Mouse (Mus musculus) heart, embryonic 11.5 days (tissue): Measurements from ENCODE around the gene Klf12. TPM values are rescaled to one million over a fixed set of nuclear protein-coding genes. Genes with fewer than 3 reads are reported as not detected.

Source experiments
- ATAC-seq: fragments of 200-750 bp; cut with Nextera tagmentation; replicated peaks from 2 replicates; pipeline ENCODE4 v1.8.0; 2017; ENCODE audit warnings: moderate library complexity; ENCODE audit not compliant: insufficient number of reproducible peaks, low FRiP score, low TSS enrichment
- H3K27ac ChIP-seq: fragments of 300-500 bp; sonication (generic); 2 replicates; pipeline ENCODE4 v1.5.1; 2014; ENCODE audit warnings: mild to moderate bottlenecking, low read depth, low read length
- H3K27me3 ChIP-seq: fragments of 300-500 bp; sonication (generic); 2 replicates; pipeline ENCODE4 v1.6.1; 2014; ENCODE audit warnings: mild to moderate bottlenecking, low read length, mixed read lengths; ENCODE audit not compliant: control insufficient read depth, insufficient read depth
- H3K36me3 ChIP-seq: fragments of 300-500 bp; sonication (generic); 2 replicates; pipeline ENCODE4 v1.6.1; 2014; ENCODE audit warnings: mild to moderate bottlenecking, low read length, moderate library complexity, mixed read lengths; ENCODE audit not compliant: control insufficient read depth, insufficient read depth
- H3K4me1 ChIP-seq: fragments of 300-500 bp; sonication (generic); 2 replicates; pipeline ENCODE4 v1.6.1; 2014; ENCODE audit warnings: low read length; ENCODE audit not compliant: control insufficient read depth, insufficient read depth
- H3K4me2 ChIP-seq: fragments of 300-500 bp; sonication (generic); 2 replicates; pipeline ENCODE4 v1.6.1; 2014; ENCODE audit warnings: mild to moderate bottlenecking, moderate library complexity
- H3K4me3 ChIP-seq: fragments of 300-500 bp; sonication (generic); 2 replicates; pipeline ENCODE4 v1.5.1; 2014; ENCODE audit warnings: low read depth, low read length
- H3K9ac ChIP-seq: fragments of 300-500 bp; sonication (generic); 2 replicates; pipeline ENCODE4 v1.6.1; 2014; ENCODE audit warnings: mild to moderate bottlenecking, low read depth, low read length, moderate library complexity
- H3K9me3 ChIP-seq: fragments of 300-500 bp; sonication (generic); replicated peaks from 2 replicates; pipeline ENCODE4 v1.6.1; 2016; ENCODE audit warnings: low read length; ENCODE audit not compliant: control insufficient read depth
- WGBS: fragments of 180-500 bp; shearing (Covaris S2); extraction: QIAGEN DNeasy Blood & Tissue Kit; methylation state at CpG from one replicate; pipeline ENCODE4 v1.1.7; 2014; ENCODE audit not compliant: insufficient replicate concordance; 5-methylcytosine and 5-hydroxymethylcytosine counted together
- polyA plus RNA-seq: library from polyadenylated mRNA; unstranded; fragments of >200 nt; fragmentation: Nextera tagmentation; extraction: Ambion mirVana; gene quantifications from 2 replicates; pipeline ENCODE4 v1.2.1, GENCODE M21; 2014

The Klf12 gene
- polyA plus RNA-seq, 1 experiment from 2014 or later = 7.3 TPM

DNA sequence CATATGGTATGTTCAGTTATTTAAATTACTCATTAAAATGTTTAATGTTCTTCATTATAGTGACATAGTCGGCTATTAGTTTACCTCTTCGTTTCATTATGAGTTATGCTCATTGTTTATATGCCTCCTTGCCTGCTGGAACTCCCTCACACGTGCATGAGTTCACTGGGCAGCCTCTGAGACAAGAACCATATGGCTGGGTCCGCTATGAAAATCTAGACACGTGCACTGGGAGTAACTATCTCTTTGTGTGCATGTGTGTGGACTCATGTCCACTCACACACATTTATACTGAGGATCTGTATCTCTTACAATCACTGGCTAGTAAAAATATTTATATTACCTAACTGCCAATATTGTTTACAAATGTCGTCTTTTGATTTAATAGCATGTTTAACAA, 14.4 kb upstream of the Klf12 start:
- H3K36me3 ChIP-seq = no peaks in the 10 kb centered on the region
- WGBS = 66% methylated on average over 6 of the region's 6 CpGs
- H3K27ac ChIP-seq = no peak overlapping the region
- ATAC-seq = no peak
- H3K4me1 ChIP-seq = no peaks in the 10 kb centered on the region
- H3K27me3 ChIP-seq = no peaks in the 10 kb centered on the region
- no peaks in the 10 kb centered on the region for H3K9me3 ChIP-seq
- H3K4me2 ChIP-seq = no peak overlapping the region
- H3K4me3 ChIP-seq = no peak overlapping the region
- H3K9ac ChIP-seq = no peak overlapping the region

DNA sequence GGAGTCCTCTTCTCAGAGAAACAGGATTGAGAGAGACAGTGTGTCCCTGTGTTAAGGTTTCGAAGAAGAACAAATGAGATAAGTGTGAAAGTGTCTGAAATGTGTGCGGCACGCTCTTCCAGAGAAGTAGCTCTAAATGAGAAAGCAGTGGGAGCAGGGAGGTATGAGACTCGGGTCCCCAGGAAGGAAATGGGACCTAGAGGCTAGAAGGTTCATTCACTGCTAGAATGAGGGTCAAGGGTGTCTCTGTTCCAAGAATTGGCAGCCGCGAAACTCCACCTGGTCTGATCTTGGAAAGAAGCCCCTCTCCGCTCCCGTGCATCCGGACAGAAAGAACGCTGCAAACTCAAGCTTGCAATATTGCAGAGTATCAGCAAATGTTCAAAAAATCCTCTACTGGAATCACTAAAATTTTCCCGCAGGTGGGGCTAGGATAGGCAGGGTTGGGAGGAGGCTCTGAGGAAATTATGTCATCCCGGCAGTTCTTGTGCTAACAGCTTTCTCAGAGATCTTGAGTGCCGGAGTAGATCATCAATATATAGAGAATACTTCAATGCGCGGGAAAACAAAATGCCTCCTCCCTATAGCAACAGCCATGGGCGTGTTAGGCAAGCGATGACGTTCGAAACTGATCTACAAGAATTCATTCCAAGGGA, 2.2 kb upstream of the Klf12 start:
- no peaks in the 10 kb centered on the region for H3K9me3 ChIP-seq
- ATAC-seq = no peak
- H3K4me1 ChIP-seq = no peaks in the 10 kb centered on the region; the same call in 1 of the 2 replicates
- no peaks in the 10 kb centered on the region for H3K27me3 ChIP-seq
- peak overlapping the region; percentile 97 for H3K4me2 ChIP-seq
- peak overlapping the region; percentile 65 for H3K4me3 ChIP-seq
- peak overlapping the region; percentile 73 for H3K9ac ChIP-seq
- 4% methylated on average over 19 of the region's 19 CpGs for WGBS
- no peaks in the 10 kb centered on the region for H3K36me3 ChIP-seq
- H3K27ac ChIP-seq = no peak overlapping the region

GRCm38 (mm10) chr14:100285656-100286585, 1.4 kb upstream of the Klf12 start:
- Histone ChIP-seq H3K9me3 (no peaks in the 10 kb centered on the region), H3K27me3 (no peaks in the 10 kb centered on the region), H3K4me2 (peak overlapping the region; percentile 97), H3K36me3 (no peaks in the 10 kb centered on the region), H3K9ac (peak overlapping the region; percentile 73), H3K4me1 (no peaks in the 10 kb centered on the region; the same call in 1 of the 2 replicates), H3K27ac (peak overlapping the region; percentile 75), H3K4me3 (peak overlapping the region; percentile 65)
- under 1% methylated on average over 59 of the region's 60 CpGs for WGBS
- peak; percentile 63; the same call in 1 of the 2 replicates for ATAC-seq

- ATAC-seq = peak; percentile 70
Measured at GRCm38 (mm10) chr14:100284861-100285655, 579 bp upstream of the Klf12 start.

GRCm38 (mm10) chr14:100283411-100284118, 914 bp downstream of the Klf12 start:
- ATAC-seq = no peak
- H3K4me1 ChIP-seq = no peaks in the 10 kb centered on the region; the same call in 1 of the 2 replicates

More at GRCm38 (mm10) chr14:100284861-100285655, 579 bp upstream of the Klf12 start:
- Histone ChIP-seq H3K9me3 (no peaks in the 10 kb centered on the region), H3K36me3 (no peaks in the 10 kb centered on the region), H3K4me2 (peak overlapping the region; percentile 97), H3K9ac (peak overlapping the region; percentile 73), H3K4me1 (no peaks in the 10 kb centered on the region; the same call in 1 of the 2 replicates), H3K27ac (peak overlapping the region; percentile 75), H3K27me3 (no peaks in the 10 kb centered on the region), H3K4me3 (peak overlapping the region; percentile 65)
- WGBS = 0% methylated on average over 39 of the region's 48 CpGs

DNA sequence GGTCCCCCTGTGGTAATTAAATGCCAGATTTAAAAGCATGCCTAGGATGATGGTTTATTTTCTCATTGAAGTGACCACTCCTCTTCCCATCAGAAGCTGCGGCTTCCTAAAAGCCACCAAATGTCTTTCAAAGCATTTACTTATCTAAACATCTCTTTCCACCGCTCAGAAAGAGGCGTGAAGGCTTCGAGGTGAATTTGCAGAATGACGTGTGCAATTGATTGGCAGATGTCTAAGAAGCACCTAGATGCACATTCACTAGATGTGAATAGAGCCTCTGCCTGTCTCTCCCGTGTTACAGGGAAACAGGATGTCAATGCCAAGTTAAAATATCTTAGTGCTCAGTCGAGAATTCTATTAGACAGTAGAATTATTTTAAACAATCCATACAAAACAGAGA, 1.8 kb downstream of the Klf12 start:
- Histone ChIP-seq H3K27me3 (no peaks in the 10 kb centered on the region), H3K9ac (no peak overlapping the region), H3K36me3 (no peaks in the 10 kb centered on the region), H3K27ac (no peak overlapping the region), H3K4me1 (no peaks in the 10 kb centered on the region; the same call in 1 of the 2 replicates), H3K4me2 (peak overlapping the region; percentile 97), H3K9me3 (no peaks in the 10 kb centered on the region), H3K4me3 (no peak overlapping the region; the same call in 1 of the 2 replicates)
- ATAC-seq = no peak
- WGBS = 9% methylated on average over 7 of the region's 7 CpGs

More at GRCm38 (mm10) chr14:100283411-100284118, 914 bp downstream of the Klf12 start:
- Histone ChIP-seq H3K9ac (peak overlapping the region; percentile 61), H3K4me2 (peak overlapping the region; percentile 97), H3K9me3 (no peaks in the 10 kb centered on the region), H3K27me3 (no peaks in the 10 kb centered on the region), H3K4me3 (peak overlapping the region; percentile 65), H3K36me3 (no peaks in the 10 kb centered on the region), H3K27ac (no peak overlapping the region)
- under 1% methylated on average over 27 of the region's 27 CpGs for WGBS

- no peak overlapping the region for H3K9ac ChIP-seq
- H3K4me1 ChIP-seq = no peaks in the 10 kb centered on the region; the same call in 1 of the 2 replicates
- H3K27ac ChIP-seq = no peak overlapping the region
- WGBS = 53% methylated on average over 3 of the region's 3 CpGs
- no peaks in the 10 kb centered on the region for H3K9me3 ChIP-seq
- no peaks in the 10 kb centered on the region for H3K36me3 ChIP-seq
- ATAC-seq = no peak
- no peak overlapping the region for H3K4me2 ChIP-seq
- H3K4me3 ChIP-seq = no peak overlapping the region
- no peaks in the 10 kb centered on the region for H3K27me3 ChIP-seq
Measured at GRCm38 (mm10) chr14:100281734-100282133, 2.7 kb downstream of the Klf12 start.
